Mouse (Mus musculus) gastrocnemius, postnatal 14 days (tissue): ENCODE measurements around the gene Sgsh. TPM values are rescaled to one million over a fixed set of nuclear protein-coding genes. Genes with fewer than 3 reads are reported as not detected.
A peak's percentile ranks its signal among the peaks of the same experiment; 100 is the strongest.
"Not testable (repeated sequence)": the region's sequence is repeated elsewhere in the genome, so short reads cannot be mapped to it uniquely, and the experiment has no call there.

Source experiments
- DNase-seq: peaks from one replicate; pipeline ENCODE4 v3.0.0; 2021; ENCODE audit warnings: mixed read lengths
- intact Hi-C: fragments of 180-260 bp; cut with DNase I; formaldehyde crosslinking; loops from one replicate; pipeline ENCODE4 v1.15.1; 2025; ENCODE audit warnings: low total_unique reads
- long read RNA-seq, 2 experiments: library from polyadenylated mRNA; stranded (forward); transcript quantifications; one replicate each; pipeline ENCODE4 v2.0.0; 2021
- total RNA-seq, 2 experiments: library from RNA; stranded (reverse); gene quantifications; 2 replicates each; pipeline ENCODE4 v1.2.3; 2021

The Sgsh gene
- total RNA-seq: 1 to 10 TPM; 3.2 to 4.5 TPM
- long read RNA-seq, experiment 1, full-length matches to known transcripts: 1 of 4 reads
- long read RNA-seq, experiment 1, partial matches to known transcripts: 0 of 4 reads
- long read RNA-seq, experiment 1, other reads (novel, unspliced or antisense): 3 of 4 reads
- long read RNA-seq, experiment 2: 0 reads

DNA sequence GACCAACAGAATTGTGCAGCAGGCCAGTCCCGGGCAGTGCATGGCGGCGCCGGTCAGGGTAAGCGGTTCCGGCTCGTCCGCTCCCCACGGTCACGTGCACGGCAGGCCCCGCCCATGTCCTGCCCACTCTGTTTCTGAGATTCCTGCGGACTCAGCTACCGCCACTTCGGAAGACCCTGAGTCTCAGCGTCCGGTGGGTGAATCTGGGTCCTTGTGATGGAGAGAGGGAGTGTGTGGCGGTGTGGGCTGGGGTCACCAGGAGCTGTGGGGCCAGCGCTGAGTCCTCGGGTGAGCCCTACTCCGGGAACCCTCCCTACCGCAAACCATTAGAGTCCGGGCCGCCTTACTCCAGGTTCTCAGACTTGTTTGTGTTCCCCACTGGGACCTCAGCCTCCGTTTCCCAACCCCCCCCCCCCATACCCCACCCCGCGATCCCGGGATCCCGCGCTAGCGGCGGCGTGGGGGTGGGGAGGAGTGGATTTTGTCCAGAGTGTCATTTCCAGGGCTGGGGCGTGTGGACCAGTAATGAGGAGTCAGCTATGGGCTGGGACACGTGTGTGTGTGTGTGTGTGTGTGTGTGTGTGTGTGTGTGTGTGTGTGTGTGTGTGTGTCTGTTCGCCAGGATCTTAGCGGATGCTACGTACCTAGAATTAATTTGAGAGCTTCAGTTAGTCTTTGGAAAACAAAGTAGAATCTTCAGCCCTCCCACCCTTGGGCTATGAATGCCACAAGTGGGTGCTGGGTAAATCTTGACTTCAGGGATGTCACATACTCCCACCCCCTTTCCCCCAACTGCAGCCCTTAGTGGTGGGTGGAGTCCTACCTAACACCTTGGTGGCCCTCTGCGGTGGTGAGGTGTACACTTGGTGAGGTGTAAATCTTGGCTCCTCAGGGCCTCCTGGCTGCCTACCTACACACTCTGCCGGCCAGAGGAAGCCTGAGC is at the start of gene Sgsh, which contains the start of gene Slc26a11:
Sgsh (minus strand) TSS at position 94 of the 943 bp plus-strand sequence.
Slc26a11 (plus strand) TSS at position 115 of the 943 bp plus-strand sequence.
- peak; percentile 91 for DNase-seq
- intact Hi-C loops: loop anchor here (10.0 kb wide), 1 partner anchor 51 kb away; the partner anchor contains the start of genes Card14 and Eif4a3

DNA sequence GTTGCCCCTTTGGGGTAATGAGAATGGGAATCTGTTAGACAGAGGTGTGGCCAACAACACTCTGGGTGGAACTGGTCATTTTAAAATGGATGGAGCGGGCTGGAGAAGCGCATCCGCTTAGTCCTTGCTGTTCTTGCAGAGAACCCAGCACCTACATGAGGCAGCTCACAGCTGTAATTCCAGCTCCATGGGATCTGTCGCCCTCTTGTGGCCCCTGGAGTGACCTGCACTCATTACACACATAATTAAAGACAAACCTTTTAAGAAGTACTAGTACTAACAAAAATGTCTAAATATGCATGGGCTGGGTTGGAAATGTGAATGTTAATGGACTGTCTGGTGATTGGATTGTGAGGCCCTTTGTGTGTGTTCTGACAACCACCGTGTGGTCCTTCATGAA is 49.3 kb upstream of the Sgsh start:
- no peak for DNase-seq
- intact Hi-C loops: no loop called here

GRCm38 (mm10) chr11:119402501-119403160 is 47.3 kb upstream of the Sgsh start:
- intact Hi-C loops: no loop called here
- DNase-seq: no peak

GRCm38 (mm10) chr11:119396461-119396860 is 41.1 kb upstream of the Sgsh start:
- intact Hi-C loops: no loop called here
- DNase-seq: no peak

- no peak for DNase-seq
These were observed 40.6 kb upstream of the Sgsh start for GRCm38 (mm10) chr11:119395931-119396330.

DNA sequence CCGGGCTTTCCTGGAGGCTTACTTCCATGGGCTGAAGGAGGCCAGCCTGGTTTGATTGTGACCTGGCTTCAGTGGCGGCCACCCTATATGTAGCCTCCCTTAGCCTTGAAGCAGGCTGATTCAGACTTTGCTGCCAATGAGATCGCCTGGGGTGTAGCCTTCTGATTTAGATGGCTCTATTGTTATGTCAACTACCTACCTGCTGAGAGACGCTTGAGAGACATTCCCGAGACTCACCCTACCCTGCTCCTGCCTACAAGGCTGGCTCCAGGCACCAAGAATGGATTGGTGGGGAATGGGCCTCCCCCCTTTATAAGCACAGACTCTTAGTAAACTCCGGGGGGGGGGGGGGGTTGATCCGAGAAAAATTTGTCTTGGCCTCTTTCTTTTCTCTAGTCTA is 40.1 kb upstream of the Sgsh start:
- DNase-seq: no peak
- intact Hi-C loops: no loop called here

More at GRCm38 (mm10) chr11:119395931-119396330, 40.6 kb upstream of the Sgsh start:
- intact Hi-C loops: no loop called here

DNA sequence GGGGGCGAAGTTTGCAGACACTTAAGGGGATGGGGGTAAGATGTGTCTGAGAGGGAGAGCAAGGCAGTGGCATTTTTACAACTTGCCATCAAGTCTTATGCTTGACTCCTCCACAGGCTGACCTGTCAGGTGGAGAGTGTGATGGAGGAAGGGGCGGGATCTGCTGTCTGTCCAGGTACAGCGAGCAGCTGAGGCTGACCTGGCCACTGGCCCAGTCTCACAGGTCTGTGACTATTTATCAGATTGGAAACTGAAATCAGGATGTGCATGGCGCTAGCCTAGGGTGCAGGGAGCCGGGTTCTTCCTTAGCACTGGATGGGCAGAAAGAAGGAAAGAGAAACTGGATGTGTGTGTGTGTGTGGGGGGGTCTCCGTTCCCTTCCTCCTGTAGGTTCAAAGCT is 38.9 kb upstream of the Sgsh start:
- intact Hi-C loops: no loop called here
- no peak for DNase-seq

GRCm38 (mm10) chr11:119393483-119393804 is 38.1 kb upstream of the Sgsh start:
- intact Hi-C loops: no loop called here
- DNase-seq: no peak

DNA sequence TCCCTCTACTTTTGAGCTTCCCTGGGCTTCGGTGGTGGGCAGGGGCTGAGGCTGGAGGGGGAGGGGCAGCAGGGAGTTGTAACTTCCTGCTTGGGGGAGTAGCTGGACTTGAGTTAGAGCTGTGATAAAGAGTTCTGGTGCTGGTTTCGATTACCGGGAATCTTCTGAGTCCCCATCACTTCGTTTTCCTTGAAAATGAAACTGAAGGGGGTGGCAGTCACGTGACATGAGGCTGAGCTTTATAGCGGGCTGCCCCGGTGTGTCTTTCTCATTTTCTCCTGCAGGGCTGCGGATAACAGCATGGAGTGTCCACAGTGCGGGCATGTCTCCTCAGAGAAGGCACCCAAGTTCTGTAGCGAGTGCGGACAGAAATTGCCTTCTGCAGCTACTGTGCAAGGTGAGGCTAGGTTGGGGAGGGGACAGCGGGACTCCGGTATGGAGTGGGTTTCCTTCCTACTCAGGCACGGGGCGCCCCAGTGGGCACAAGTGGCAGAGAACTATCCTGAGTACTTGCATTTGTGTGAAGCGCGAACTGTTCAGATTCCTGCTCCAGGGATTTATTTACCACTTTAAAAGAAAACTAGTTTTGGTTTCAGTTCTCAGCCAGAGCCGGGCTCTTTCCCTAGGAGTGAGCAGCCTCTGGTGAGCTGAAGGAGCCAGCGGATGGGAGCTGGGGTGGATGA is 37.6 kb upstream of the Sgsh start, which contains the start of gene Rnf213:
Rnf213 (plus strand) TSS at position 301 of the 683 bp plus-strand sequence.
- intact Hi-C loops: no loop called here

GRCm38 (mm10) chr11:119392001-119392614 is 36.8 kb upstream of the Sgsh start:
- DNase-seq: peak; percentile 43
- intact Hi-C loops: no loop called here

More for the DNA sequence above, 37.6 kb upstream of the Sgsh start, which contains the start of gene Rnf213:
- DNase-seq: peak; percentile 50

GRCm38 (mm10) chr11:119391386-119392000 is 36.2 kb upstream of the Sgsh start:
- intact Hi-C loops: no loop called here
- no peak for DNase-seq

- intact Hi-C loops: no loop called here
- peak; percentile 77 for DNase-seq
These were observed 35.2 kb upstream of the Sgsh start for GRCm38 (mm10) chr11:119390271-119391231.

DNA sequence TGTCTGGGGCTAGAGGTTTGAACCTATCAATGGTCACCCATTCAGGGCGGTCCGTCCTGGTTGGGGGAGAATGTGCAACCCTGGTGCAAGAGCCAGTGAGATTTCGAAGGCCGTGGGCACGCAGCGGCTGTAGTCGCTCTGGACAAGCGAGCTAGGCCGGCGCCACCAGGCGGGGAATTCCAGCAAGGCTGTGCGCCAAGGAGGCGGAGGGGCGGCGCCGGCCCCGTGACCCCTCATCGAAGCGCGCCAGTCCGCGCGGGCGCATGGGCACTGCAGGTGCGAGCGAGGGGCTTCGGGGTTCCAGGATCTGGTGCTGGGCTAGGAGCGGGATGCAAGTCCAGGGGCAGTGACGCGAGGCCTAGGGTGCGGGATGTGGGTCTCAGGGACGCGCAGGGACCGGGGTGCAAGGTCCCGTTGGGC is 34.5 kb upstream of the Sgsh start:
- peak; percentile 87 for DNase-seq
- intact Hi-C loops: no loop called here

GRCm38 (mm10) chr11:119387273-119387672 is 31.9 kb upstream of the Sgsh start:
- DNase-seq, intact Hi-C loops: not testable (repeated sequence)

- no peak for DNase-seq
- intact Hi-C loops: no loop called here
These were observed 31.0 kb upstream of the Sgsh start for GRCm38 (mm10) chr11:119386306-119386705.

DNA sequence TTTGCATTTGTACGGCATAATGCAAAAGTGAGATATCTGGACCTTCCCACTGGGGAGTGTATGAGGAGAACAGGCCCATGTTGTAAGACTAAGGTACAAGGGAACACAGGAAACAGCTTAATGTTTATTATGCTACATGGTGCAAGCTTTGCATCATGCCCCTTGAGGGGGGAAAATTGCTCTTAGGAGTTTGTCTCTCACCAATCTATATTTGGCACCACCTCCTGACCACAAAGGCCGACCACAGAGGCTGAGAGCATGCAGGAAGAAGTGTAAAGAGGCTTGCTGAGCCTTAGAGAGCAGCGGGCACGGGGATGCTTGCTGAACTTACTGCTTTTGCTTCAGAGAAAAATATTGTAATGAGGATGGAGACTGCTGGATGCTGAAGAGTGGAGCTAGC is 29.6 kb upstream of the Sgsh start:
- no peak for DNase-seq
- intact Hi-C loops: no loop called here

DNA sequence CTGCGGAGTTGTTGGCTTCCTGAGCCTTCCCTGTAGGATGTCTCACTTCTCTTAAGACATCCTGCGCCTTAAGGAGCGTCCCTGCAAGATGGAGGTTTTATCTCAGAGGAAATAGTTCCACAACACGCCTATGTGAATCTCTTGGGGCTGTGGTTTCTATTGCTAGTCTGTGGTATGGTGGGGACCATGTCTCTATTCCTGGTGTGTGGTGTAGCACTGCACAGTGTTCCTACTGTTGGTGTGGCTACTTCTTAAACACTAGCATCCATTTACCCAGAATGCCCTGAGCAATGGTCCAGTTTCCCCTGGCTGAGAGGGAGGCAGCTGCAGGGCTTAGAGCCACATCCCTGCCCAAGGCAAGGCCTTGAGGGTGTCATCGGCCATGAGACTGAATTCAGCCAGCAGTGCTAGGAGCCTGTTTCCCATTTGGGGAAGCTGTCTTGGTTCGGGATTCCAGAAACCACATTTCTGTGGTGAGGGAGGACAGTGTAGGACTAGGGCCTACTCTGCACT is 27.1 kb upstream of the Sgsh start:
- intact Hi-C loops: no loop called here
- DNase-seq: no peak
